Mouse (Mus musculus): Measurements from ENCODE around the gene Washc1.
"Not testable (repeated sequence)": the region's sequence is repeated elsewhere in the genome, so short reads cannot be mapped to it uniquely, and the experiment has no call there.

Gene Washc1

DNA sequence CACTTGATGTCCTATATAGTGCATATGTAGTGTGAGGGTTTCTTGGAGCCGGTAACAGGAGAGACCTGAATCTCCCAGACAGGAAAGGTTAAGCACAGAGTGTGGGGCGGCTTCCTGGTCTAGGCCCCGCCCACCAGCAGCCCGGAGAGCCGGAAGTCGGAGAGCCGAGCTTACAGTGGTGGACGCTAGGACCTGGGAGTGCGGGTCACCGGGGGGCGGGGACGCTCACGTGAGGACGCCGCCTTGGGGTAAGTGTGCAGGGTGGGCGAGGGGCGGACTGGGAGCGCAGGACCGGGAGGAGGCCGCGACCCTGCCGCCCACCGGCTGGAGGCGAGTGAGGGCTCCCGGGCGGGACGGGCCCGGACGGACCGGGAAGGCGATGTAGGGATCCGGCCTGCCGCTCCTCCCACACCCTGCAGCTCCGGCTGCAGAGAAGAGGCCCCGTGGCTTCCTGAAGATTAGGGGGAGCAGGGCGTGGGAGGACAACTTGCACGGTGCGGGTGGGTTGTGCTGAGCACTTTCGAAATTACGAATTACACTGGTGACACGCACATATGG, at the start of gene Washc1:
Gene Washc1 (plus strand): TSS at position 144 of the 558 bp plus-strand sequence.
- peak; percentile 92 for DNase-seq (ENCODE audit: extremely low spot score)

DNA sequence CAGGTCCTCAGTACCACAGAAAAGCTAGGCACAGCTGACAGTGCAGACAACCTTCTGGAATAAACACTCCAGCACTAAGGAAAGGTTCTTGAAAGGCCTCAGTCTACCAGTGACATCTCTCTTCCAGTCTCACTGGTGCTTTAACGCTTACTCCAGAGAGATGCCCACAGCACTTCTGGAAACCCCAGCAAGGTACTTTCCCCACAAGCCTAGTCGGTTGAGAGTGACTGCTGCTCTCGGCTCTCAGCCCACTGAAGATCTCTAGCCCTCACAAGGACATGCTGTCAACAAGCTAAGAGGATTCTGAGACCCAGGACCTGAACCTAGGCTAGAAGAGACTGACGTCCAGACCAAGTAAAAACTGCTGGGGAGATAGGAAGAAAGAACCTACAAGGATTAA, 46.2 kb upstream of the Washc1 start:
- no peak for DNase-seq (ENCODE audit: extremely low spot score)

DNA sequence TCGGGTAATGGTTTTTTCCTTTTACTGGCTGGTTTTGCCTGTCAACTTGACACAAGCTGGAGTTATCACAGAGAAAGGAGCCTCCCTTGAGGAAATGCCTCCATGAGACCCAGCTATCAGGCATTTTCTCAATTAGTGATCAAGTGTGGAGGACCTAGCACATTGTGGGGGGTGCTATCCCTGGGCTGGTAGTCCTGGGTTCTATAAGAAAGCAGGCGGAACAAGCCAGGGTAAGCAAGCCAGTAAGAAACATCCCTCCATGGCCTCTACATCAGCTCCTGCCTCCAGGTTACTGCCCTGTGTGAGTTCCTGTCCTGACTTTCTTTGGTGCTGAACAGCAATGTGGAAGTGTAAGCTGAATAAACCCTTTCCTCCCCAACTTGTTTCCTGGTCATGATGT, 42.3 kb upstream of the Washc1 start:
- not testable (repeated sequence) for DNase-seq (ENCODE audit: extremely low spot score)

- DNase-seq (ENCODE audit: extremely low spot score) = no peak
These were observed 37.4 kb upstream of the Washc1 start for GRCm38 (mm10) chr17:66073971-66074370.

- DNase-seq (ENCODE audit: extremely low spot score) = peak; percentile 39
These were observed 35.5 kb upstream of the Washc1 start for GRCm38 (mm10) chr17:66075827-66076173.

- no peak for DNase-seq (ENCODE audit: extremely low spot score)
These were observed 35.0 kb upstream of the Washc1 start for GRCm38 (mm10) chr17:66076174-66076927.

GRCm38 (mm10) chr17:66076934-66077333, 34.4 kb upstream of the Washc1 start, which contains the start of gene Ankrd12:
Gene Ankrd12 (minus strand): TSS chr17:66077089.
- DNase-seq (ENCODE audit: extremely low spot score) = peak; percentile 92

GRCm38 (mm10) chr17:66077437-66077850, 33.9 kb upstream of the Washc1 start:
- no peak for DNase-seq (ENCODE audit: extremely low spot score)

DNA sequence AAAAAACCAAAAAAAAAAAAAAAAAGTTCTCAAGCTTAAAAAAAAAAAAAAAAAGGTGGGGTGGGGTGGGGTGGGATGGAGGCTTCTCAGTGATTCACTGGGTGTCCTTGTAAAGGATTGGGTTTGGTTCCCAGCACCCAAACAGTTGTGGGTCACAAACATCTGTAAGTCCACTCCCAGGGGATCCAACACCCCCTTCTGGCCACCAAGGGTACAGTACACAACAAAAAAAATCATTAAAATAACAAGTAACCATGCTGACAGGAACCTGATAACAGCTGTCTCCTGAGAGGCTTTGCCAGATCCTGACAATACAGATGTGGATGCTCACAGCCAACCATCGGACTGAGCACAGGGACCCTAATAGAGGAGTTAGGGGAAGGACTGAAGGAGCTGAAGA, 26.9 kb upstream of the Washc1 start:
- DNase-seq (ENCODE audit: extremely low spot score) = no peak

DNA sequence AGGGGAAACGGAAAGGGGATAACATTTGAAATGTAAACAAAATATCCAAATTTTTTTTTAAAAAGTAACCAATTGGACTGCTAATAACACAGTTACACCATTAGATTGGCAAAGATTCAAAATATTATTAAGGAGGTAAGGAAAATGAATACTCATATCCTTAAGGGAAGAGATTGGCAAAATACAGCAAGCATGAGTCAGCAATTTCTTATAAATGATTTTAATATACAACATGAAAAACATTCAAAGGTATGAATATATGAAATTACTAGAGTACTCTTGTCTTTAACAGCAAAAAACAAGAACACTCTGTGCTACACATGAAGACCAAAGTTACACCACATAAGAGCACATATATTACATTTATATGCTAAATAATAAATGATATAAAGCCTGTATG, 26.3 kb upstream of the Washc1 start:
- DNase-seq (ENCODE audit: extremely low spot score) = no peak

DNA sequence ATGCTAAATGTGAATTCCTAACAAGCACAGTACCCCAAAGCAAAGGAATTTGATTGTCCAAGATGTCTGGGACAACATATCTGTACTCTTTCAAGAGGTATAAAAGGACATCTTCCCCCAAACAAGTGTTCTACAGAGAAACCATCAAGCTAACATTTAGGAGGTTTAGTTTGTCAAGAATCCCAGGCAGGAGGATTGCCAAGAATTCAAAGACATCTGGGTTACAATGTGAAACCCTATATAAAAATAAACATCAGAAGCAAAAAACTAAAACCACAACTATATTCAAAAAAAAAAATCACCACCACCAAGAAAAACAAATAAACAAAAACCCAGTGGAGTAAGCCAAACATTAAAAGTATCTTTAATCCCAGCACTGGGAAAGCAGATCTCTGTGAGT, 21.1 kb upstream of the Washc1 start:
- DNase-seq (ENCODE audit: extremely low spot score) = no peak

GRCm38 (mm10) chr17:66091392-66091791, 20.0 kb upstream of the Washc1 start:
- DNase-seq (ENCODE audit: extremely low spot score) = no peak

GRCm38 (mm10) chr17:66092065-66092464, 19.3 kb upstream of the Washc1 start:
- DNase-seq (ENCODE audit: extremely low spot score) = no peak

DNA sequence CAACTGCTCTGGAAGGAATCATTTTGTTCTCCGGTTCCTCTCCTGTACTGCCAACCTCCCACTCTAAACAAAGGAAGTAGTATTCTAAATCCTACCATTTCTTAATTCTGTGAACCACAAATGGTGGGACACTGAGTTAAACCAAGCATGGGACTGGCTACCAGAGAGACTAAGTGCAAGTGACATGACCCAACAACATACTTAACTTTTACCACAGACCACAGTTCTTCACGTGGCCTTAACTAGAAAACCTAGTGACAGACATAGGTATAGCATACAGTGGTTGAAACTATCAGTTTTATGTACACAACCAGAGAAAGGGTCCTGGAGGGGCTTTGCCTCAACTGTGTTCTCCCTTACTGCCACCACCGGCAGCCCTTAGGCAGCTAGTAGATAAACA, 18.7 kb upstream of the Washc1 start:
- DNase-seq (ENCODE audit: extremely low spot score) = no peak

- no peak for DNase-seq (ENCODE audit: extremely low spot score)
These were observed 10.6 kb upstream of the Washc1 start for GRCm38 (mm10) chr17:66100566-66101379.

- peak; percentile 96 for DNase-seq (ENCODE audit: extremely low spot score)
These were observed 9.7 kb upstream of the Washc1 start, which contains the start of gene Ndufv2 for GRCm38 (mm10) chr17:66101380-66102330. Gene Ndufv2 (minus strand): TSS chr17:66101559.

- DNase-seq (ENCODE audit: extremely low spot score) = no peak
These were observed 7.3 kb upstream of the Washc1 start for GRCm38 (mm10) chr17:66104076-66104475.

- peak; percentile 50 for DNase-seq (ENCODE audit: extremely low spot score)
These were observed 4.6 kb upstream of the Washc1 start for GRCm38 (mm10) chr17:66106601-66107267.

- no peak for DNase-seq (ENCODE audit: extremely low spot score)
These were observed 3.9 kb upstream of the Washc1 start for GRCm38 (mm10) chr17:66107466-66107865.

DNA sequence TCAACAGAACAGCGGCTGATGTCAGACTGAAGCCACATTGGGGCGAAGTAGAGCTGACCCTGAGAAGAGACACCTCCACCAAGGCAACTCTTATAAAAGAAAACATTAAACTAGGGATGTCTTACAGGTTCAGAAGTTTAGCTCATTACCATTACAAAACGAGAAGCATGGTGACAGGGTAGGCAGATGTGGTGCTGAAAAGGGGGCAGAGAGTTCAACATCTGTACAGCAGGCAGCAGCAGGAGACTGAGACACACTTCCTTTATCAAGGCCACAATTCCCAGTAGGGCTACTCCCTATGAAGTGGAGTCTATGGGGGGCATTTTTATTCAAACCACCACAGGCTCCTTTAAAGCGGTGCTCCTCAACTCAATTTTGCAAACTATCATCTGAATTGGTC, 3.1 kb upstream of the Washc1 start:
- no peak for DNase-seq (ENCODE audit: extremely low spot score)

DNA sequence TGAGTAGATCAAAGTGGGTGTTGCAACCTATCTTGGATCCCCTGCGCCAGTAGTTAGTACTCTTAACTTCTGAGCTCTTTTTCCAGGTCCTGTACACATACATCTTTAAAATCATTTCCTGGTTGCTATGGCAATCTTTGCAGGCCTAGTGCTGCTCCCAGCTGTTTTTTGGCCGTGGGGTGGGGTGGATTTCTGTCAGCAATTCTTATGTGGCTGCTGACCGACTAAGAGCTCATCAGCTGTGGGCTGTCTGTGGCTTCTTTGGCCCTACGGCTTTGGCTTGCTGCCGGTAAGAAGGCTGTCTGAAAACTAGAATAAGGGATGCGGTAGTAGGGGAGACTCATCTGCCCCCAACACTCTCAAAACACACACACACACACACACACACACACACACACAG, 599 bp upstream of the Washc1 start:
- DNase-seq (ENCODE audit: extremely low spot score) = no peak
